Mouse (Mus musculus) hindbrain, postnatal 0 days (tissue): ENCODE data around the gene Adgra3. TPM values are rescaled to one million over a fixed set of nuclear protein-coding genes. Genes with fewer than 3 reads are reported as not detected.

ENCODE experiments used
- ATAC-seq: fragments of 200-750 bp; cut with Nextera tagmentation; 2 replicates; pipeline ENCODE4 v1.8.0; 2017; ENCODE audit warnings: mild to moderate bottlenecking, moderate TSS enrichment, moderate library complexity
- DNase-seq: peaks from one replicate; pipeline ENCODE4 v3.0.0-alpha.2; 2015; ENCODE audit warnings: low spot score
- H3K27ac ChIP-seq: fragments of 300-500 bp; sonication (generic); 2 replicates; pipeline ENCODE4 v1.5.1; 2014; ENCODE audit warnings: mild to moderate bottlenecking
- H3K27me3 ChIP-seq: fragments of 300-500 bp; sonication (generic); 2 replicates; pipeline ENCODE4 v1.6.1; 2014; ENCODE audit warnings: low read length, mixed read lengths; ENCODE audit not compliant: insufficient read depth
- H3K36me3 ChIP-seq: fragments of 300-500 bp; sonication (generic); 2 replicates; pipeline ENCODE4 v1.6.1; 2014; ENCODE audit warnings: low read length, mixed read lengths; ENCODE audit not compliant: insufficient read depth
- H3K4me1 ChIP-seq: fragments of 300-500 bp; sonication (generic); 2 replicates; pipeline ENCODE4 v1.6.1; 2014; ENCODE audit warnings: antibody characterized with exemption, low read length, mixed read lengths; ENCODE audit not compliant: insufficient read depth
- H3K4me2 ChIP-seq: fragments of 300-500 bp; sonication (generic); 2 replicates; pipeline ENCODE4 v1.6.1; 2014; ENCODE audit warnings: low read depth, mild to moderate bottlenecking, low read length, moderate library complexity, mixed read lengths
- H3K4me3 ChIP-seq: fragments of 300-500 bp; sonication (generic); 2 replicates; pipeline ENCODE4 v1.5.1; 2014; ENCODE audit warnings: low read length
- H3K9ac ChIP-seq: fragments of 300-500 bp; sonication (generic); replicated peaks from 2 replicates; pipeline ENCODE4 v1.6.1; 2014; ENCODE audit warnings: mild to moderate bottlenecking, low read length, moderate library complexity, mixed read lengths
- H3K9me3 ChIP-seq: fragments of 300-500 bp; sonication (generic); 2 replicates; pipeline ENCODE4 v1.6.1; 2016; ENCODE audit warnings: low read length, mixed read lengths
- CTCF ChIP-seq: IDR thresholded peaks from 2 replicates; pipeline ENCODE4 v1.5.1; 2016; ENCODE audit warnings: antibody characterized with exemption, control low read depth, low read depth
- WGBS: fragments of 180-500 bp; shearing (Covaris S2); extraction: QIAGEN DNeasy Blood & Tissue Kit; methylation state at CpG from one replicate; pipeline ENCODE4 v1.1.7; 2014; 5-methylcytosine and 5-hydroxymethylcytosine counted together
- polyA plus RNA-seq: library from polyadenylated mRNA; unstranded; fragments of >200 nt; fragmentation: Nextera tagmentation; extraction: Ambion mirVana; gene quantifications from 2 replicates; pipeline ENCODE4 v1.2.1, GENCODE M21; 2015
- total RNA-seq: library from RNA; depleted of rRNA; stranded (reverse); fragments of >200 nt; gene quantifications from 2 replicates; pipeline ENCODE4 v1.2.3, GENCODE M21; 2014

Gene Adgra3
- total and polyA plus RNA-seq, 2 experiments from 2014 or later, result 11.4 to 42.0 TPM

DNA sequence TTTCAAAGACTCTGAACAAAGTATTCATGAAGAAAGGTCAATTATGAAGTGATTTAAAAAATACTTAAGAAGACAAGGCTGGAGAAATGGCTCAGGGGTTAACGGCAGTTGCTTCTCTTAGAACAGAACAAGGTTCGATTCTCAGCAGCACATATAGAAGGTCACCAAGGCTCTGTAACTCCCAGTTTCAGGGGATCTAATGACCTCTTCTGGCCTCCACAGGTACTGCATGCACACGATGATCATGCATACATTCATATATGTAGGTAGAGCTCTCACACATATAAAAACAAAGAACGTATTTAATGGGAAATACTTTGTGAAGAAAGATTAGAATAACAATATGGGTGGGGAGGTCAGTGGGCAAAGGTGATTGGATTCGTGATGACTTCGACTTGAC is 56.5 kb downstream of the Adgra3 start:
- Histone ChIP-seq H3K36me3 (no peaks in the 10 kb centered on the region), H3K4me1 (no peaks in the 10 kb centered on the region), H3K4me3 (no peak overlapping the region), H3K27me3 (no peaks in the 10 kb centered on the region), H3K9ac (no peak overlapping the region), H3K27ac (no peak overlapping the region), H3K9me3 (no peaks in the 10 kb centered on the region), H3K4me2 (no peak overlapping the region)
- 92% methylated on average over 6 of the region's 6 CpGs for WGBS
- ATAC-seq, result no peak
- DNase-seq, result no peak
- TF ChIP-seq CTCF, result peak; percentile 60

DNA sequence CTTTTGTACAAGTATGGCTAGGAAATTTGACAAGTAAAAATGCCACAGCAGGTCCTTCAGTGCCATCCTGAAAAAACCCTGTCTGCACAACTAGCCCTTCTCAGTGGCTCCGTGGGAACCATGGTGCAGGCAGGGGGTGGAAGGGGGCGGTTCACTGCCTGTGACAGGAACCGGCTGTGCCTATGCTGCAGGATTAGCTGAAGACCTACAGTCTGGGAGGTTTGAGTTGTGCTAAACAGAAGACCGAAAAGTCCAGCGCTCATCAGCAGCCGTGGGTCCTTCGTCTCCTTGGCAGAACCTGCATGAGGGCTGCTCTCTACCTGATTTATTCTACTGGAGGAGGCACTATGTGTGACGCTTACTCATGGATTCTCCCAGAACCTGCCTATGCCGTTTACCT is 59.0 kb downstream of the Adgra3 start:
- H3K9ac ChIP-seq, result no peak overlapping the region
- no peaks in the 10 kb centered on the region for H3K36me3 ChIP-seq
- H3K4me3 ChIP-seq, result no peak overlapping the region
- no peaks in the 10 kb centered on the region for H3K4me1 ChIP-seq
- DNase-seq, result no peak
- H3K27me3 ChIP-seq, result no peaks in the 10 kb centered on the region
- ATAC-seq, result no peak
- H3K27ac ChIP-seq, result no peak overlapping the region
- no peaks in the 10 kb centered on the region for H3K9me3 ChIP-seq
- TF ChIP-seq CTCF, result no peak
- 67% methylated on average over 9 of the region's 9 CpGs for WGBS
- H3K4me2 ChIP-seq, result no peak overlapping the region

DNA sequence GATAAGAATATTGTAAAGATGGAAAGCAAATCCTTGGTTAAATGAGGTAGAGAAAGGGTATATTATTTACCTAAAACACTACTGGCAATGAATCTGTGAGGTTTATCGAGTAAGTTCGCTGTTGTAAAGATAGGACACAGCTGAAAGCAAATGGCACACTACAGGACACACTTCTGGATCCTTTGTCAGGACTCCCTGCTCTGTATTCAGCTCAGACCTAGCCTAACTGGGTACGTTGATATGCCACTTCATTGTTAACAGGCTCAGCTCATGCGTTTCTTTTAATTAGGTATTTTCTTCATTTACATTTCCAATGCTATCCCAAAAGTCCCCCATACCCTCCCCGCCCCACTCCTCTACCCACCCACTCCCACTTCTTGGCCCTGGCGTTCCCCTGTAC is 61.8 kb downstream of the Adgra3 start:
- 70% methylated on average over 6 of the region's 6 CpGs for WGBS
- TF ChIP-seq CTCF, result no peak
- DNase-seq (no peak), ATAC-seq (no peak)
- no peaks in the 10 kb centered on the region for H3K36me3 ChIP-seq
- no peak overlapping the region for H3K4me2 ChIP-seq
- H3K27me3 ChIP-seq, result no peaks in the 10 kb centered on the region
- no peaks in the 10 kb centered on the region for H3K4me1 ChIP-seq
- H3K4me3 ChIP-seq, result no peak overlapping the region
- no peaks in the 10 kb centered on the region for H3K9me3 ChIP-seq
- no peak overlapping the region for H3K9ac ChIP-seq
- no peak overlapping the region for H3K27ac ChIP-seq

DNA sequence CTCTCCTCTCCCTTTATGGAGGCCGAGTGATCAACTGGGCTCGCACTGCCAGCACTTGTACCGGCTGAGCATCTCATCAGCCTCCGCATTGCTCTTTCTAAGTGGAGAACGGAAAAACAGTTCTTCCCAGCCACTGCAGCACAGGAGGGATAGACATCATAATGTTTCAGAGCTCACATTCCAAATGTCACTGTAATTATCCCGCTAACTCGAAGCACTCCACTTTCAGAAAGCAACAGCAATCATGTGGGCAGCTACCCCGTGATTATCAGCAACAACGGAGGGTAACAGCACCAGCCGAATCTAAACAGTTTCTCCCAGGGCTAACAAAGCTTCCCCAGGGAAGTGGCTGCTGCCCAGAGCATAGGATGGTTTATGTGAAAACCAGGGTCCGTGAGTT is 62.3 kb downstream of the Adgra3 start:
- no peak overlapping the region for H3K4me3 ChIP-seq
- no peaks in the 10 kb centered on the region for H3K9me3 ChIP-seq
- H3K27ac ChIP-seq, result no peak overlapping the region
- H3K9ac ChIP-seq, result no peak overlapping the region
- H3K36me3 ChIP-seq, result no peaks in the 10 kb centered on the region
- H3K4me1 ChIP-seq, result no peaks in the 10 kb centered on the region
- DNase-seq (no peak), ATAC-seq (no peak)
- no peak for TF ChIP-seq CTCF
- 76% methylated on average over 11 of the region's 11 CpGs for WGBS
- H3K4me2 ChIP-seq, result no peak overlapping the region
- no peaks in the 10 kb centered on the region for H3K27me3 ChIP-seq

DNA sequence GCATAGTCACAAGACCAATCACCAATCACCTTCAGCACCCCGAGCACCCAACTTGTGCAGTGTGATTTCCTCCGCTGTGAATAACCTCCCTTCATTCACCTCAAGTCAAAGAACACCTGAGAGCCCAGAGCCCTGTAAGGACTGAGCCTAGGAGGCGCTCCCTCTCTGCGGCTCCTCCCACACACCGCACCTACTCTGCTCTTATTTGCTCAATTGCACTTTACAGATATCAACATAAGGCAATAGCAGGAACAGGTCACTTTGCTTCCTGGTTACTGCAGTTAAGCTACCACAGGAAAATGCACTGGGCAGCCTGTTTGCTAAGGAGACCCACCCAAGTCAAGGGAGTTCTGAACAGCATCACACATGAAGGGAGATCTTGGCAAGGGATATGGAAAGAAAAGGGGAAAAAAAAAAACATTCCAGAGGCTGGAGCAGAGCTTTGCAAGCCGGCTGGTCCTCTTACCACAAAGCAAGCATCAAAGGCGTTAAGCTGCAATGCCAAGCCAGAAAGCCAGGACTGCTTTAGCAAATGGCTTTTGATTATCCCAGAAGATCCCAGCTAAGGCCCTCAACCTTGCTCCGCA is 68.0 kb downstream of the Adgra3 start:
- Histone ChIP-seq H3K36me3 (no peaks in the 10 kb centered on the region), H3K9ac (no peak overlapping the region), H3K27ac (no peak overlapping the region), H3K4me1 (no peaks in the 10 kb centered on the region), H3K4me3 (no peak overlapping the region), H3K27me3 (no peaks in the 10 kb centered on the region), H3K9me3 (no peaks in the 10 kb centered on the region), H3K4me2 (no peak overlapping the region)
- DNase-seq (no peak), ATAC-seq (no peak)
- TF ChIP-seq CTCF, result no peak
- WGBS, result 84% methylated on average over 8 of the region's 8 CpGs

DNA sequence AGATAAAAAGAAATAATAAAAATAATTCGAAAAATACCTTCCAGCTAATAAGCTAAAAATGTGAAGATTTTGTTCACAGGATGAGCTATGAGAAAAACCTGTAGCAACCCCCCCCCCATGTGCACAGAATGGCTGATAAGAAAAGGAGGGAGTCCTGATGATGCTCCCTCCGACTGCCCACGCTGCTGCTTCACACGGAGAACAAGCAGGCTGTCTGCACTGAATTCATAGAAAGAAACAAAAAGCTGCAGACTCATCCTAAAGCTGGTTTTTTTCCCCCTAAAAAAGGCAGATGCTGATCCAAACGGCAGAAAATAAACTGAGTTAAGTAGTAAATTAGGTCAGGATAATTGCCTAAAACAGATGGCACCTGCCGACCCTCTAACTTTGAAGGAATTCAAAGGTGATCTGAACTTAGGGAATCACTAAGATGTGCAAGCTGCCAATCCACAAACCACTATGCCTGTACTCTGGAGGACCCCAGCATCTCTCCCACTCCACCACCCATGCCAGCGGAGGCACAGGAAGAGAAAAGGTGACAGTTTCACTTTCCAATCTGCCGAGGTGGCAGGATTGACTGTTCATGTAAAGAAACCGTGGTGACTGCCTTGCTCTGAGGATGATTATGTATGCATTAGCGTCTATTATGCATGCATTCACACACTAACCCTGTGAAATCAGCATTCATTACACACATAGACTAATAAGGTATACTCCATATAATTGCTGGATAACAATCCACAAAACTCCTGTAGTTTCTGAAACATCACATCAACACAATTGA is 70.6 kb downstream of the Adgra3 start:
- Histone ChIP-seq H3K4me3 (no peak overlapping the region), H3K9ac (no peak overlapping the region), H3K9me3 (no peaks in the 10 kb centered on the region), H3K4me1 (no peaks in the 10 kb centered on the region), H3K4me2 (no peak overlapping the region), H3K27ac (no peak overlapping the region), H3K27me3 (no peaks in the 10 kb centered on the region), H3K36me3 (peaks cover 3% of the 10 kb centered on the region; the same call in 1 of the 2 replicates)
- 57% methylated on average over 10 of the region's 10 CpGs for WGBS
- DNase-seq (no peak), ATAC-seq (no peak)
- TF ChIP-seq CTCF, result no peak

DNA sequence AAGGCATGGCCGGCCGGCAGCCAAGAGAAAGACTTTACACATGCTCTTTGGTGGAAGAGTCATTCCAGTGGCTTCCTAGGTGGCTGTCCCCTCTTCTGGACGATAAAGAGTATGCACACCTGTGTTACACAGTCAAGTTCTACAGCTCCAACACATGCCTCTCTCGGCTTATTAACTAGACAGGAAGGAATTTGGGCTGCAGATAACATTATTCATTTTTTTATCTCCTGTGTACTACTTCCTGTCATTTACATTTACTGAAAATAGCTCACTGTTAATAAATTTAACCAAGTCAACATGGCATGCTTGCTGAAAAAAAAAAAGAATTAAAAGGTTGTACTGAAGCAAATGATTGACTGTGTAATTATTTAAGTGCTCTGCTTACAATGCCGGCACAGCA is 78.1 kb downstream of the Adgra3 start:
- 63% methylated on average over 5 of the region's 5 CpGs for WGBS
- H3K4me1 ChIP-seq, result no peaks in the 10 kb centered on the region
- ATAC-seq, result no peak
- H3K27me3 ChIP-seq, result no peaks in the 10 kb centered on the region
- no peak for TF ChIP-seq CTCF
- no peak overlapping the region for H3K4me3 ChIP-seq
- H3K9me3 ChIP-seq, result no peaks in the 10 kb centered on the region
- no peak overlapping the region for H3K4me2 ChIP-seq
- H3K9ac ChIP-seq, result no peak overlapping the region
- peaks cover 3% of the 10 kb centered on the region; the same call in 1 of the 2 replicates for H3K36me3 ChIP-seq
- DNase-seq, result no peak
- no peak overlapping the region for H3K27ac ChIP-seq
